Mouse (Mus musculus) hindbrain, embryonic 16.5 days (tissue): ENCODE results near the gene Relt. TPM values are rescaled to one million over a fixed set of nuclear protein-coding genes. Genes with fewer than 3 reads are reported as not detected.

Source experiments
- ATAC-seq: fragments of 200-750 bp; cut with Nextera tagmentation; 2 replicates; pipeline ENCODE4 v1.8.0; 2017; ENCODE audit warnings: moderate TSS enrichment, moderate library complexity
- H3K27ac ChIP-seq: fragments of 300-500 bp; sonication (generic); 2 replicates; pipeline ENCODE4 v1.5.1; 2014; ENCODE audit warnings: low read depth, mild to moderate bottlenecking, control low read depth, low read length, moderate library complexity
- H3K27me3 ChIP-seq: fragments of 300-500 bp; sonication (generic); replicated peaks from 2 replicates; pipeline ENCODE4 v1.6.1; 2014; ENCODE audit warnings: low read length; ENCODE audit not compliant: control insufficient read depth, insufficient read depth
- H3K36me3 ChIP-seq: fragments of 300-500 bp; sonication (generic); 2 replicates; pipeline ENCODE4 v1.6.1; 2014; ENCODE audit warnings: mild to moderate bottlenecking, low read length, moderate library complexity, mixed read lengths; ENCODE audit not compliant: control insufficient read depth, insufficient read depth
- H3K4me1 ChIP-seq: fragments of 300-500 bp; sonication (generic); 2 replicates; pipeline ENCODE4 v1.6.1; 2014; ENCODE audit warnings: low read depth, low read length; ENCODE audit not compliant: control insufficient read depth, insufficient read depth
- H3K4me2 ChIP-seq: fragments of 300-500 bp; sonication (generic); 2 replicates; pipeline ENCODE4 v1.6.1; 2014; ENCODE audit warnings: mild to moderate bottlenecking, low read length, control low read depth, moderate library complexity
- H3K4me3 ChIP-seq: fragments of 300-500 bp; sonication (generic); 2 replicates; pipeline ENCODE4 v1.5.1; 2014; ENCODE audit warnings: mild to moderate bottlenecking, low read length, control low read depth, moderate library complexity
- H3K9ac ChIP-seq: fragments of 300-500 bp; sonication (generic); 2 replicates; pipeline ENCODE4 v1.6.1; 2014; ENCODE audit warnings: low read depth, mild to moderate bottlenecking, control low read depth, low read length, moderate library complexity
- H3K9me3 ChIP-seq: fragments of 300-500 bp; sonication (generic); 2 replicates; pipeline ENCODE4 v1.6.1; 2014; ENCODE audit warnings: mild to moderate bottlenecking, low read length, moderate library complexity; ENCODE audit not compliant: control insufficient read depth
- WGBS: fragments of 180-500 bp; shearing (Covaris S2); extraction: QIAGEN DNeasy Blood & Tissue Kit; methylation state at CpG from one replicate; pipeline ENCODE4 v1.1.7; 2014; 5-methylcytosine and 5-hydroxymethylcytosine counted together
- polyA plus RNA-seq: library from polyadenylated mRNA; unstranded; fragments of >200 nt; fragmentation: Nextera tagmentation; extraction: Ambion mirVana; gene quantifications from 2 replicates; pipeline ENCODE4 v1.2.1, GENCODE M21; 2015

Relt gene
- polyA plus RNA-seq, 1 experiment from 2014 or later, result 5.1 TPM

DNA sequence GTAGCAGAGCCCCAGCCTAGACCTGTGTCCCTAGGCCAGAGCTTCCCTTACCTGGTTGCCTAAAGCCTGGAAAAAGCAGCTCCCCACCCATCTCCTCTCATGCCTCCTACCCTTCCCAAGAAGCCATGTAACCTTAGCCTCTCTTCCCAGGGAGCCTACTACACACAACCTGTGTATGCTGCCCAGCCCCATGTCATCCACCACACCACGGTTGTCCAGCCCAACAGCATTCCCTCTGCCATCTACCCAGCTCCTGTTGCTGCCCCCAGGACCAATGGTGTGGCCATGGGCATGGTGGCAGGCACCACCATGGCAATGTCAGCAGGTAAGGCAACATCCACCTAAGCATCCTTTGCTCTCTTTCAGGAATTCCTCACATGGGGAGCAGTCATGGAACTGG, 29.4 kb downstream of the Relt start:
- Histone ChIP-seq H3K4me1 (no peaks in the 10 kb centered on the region), H3K27ac (no peak overlapping the region), H3K4me2 (no peak overlapping the region), H3K27me3 (no peaks in the 10 kb centered on the region), H3K36me3 (peaks cover 25% of the 10 kb centered on the region), H3K9me3 (no peaks in the 10 kb centered on the region), H3K9ac (no peak overlapping the region), H3K4me3 (no peak overlapping the region)
- WGBS, result 78% methylated on average over 1 of the region's 1 CpGs
- ATAC-seq, result no peak

DNA sequence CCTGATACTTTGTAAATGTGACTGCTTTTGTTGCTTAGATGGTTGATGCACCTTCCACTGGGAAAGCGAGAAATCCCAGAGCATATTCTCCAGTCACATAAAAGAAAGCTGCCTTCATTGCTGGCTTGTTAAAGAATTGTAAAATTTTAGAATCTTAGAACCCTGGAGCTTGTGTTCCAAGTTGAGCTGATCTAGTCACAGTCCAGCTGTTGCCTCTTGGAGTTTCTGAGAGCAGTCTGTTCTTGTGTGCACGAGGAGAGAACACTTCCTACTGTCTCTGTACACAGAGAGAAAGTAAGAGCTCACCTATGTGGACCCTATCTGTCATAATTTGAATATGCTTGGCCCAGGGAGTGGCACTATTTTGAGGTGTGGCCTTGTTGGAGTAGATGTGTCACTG, 34.7 kb downstream of the Relt start:
- Histone ChIP-seq H3K27ac (no peak overlapping the region), H3K4me3 (no peak overlapping the region), H3K36me3 (peaks cover 6% of the 10 kb centered on the region), H3K9ac (no peak overlapping the region), H3K4me2 (no peak overlapping the region), H3K9me3 (no peaks in the 10 kb centered on the region), H3K4me1 (no peaks in the 10 kb centered on the region), H3K27me3 (no peaks in the 10 kb centered on the region)
- ATAC-seq, result no peak
- WGBS, result 96% methylated on average over 2 of the region's 2 CpGs

DNA sequence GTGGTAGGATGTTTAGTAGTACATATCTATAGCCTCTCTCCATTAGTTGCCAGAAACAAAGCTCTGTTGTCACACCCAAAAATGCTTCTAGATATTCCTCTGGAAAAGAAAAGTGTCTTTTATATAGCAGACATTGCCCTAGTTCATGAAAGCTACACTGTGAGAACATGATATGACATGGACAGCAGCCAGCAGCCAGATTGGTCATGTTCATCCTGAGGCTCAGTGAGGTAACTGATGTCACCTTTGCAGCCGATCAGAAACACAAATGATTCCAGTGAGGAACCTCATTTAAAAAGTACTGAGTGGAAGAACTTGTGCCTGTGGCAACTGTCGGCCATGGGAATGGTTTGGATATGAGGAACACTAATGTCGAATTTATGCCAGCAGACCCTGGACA, 38.6 kb downstream of the Relt start:
- H3K9me3 ChIP-seq, result no peaks in the 10 kb centered on the region
- no peaks in the 10 kb centered on the region for H3K27me3 ChIP-seq
- no peak for ATAC-seq
- no peak overlapping the region for H3K27ac ChIP-seq
- H3K9ac ChIP-seq, result no peak overlapping the region
- 93% methylated on average over 3 of the region's 3 CpGs for WGBS
- H3K4me1 ChIP-seq, result no peaks in the 10 kb centered on the region
- peaks cover 4% of the 10 kb centered on the region; the same call in 1 of the 2 replicates for H3K36me3 ChIP-seq
- no peak overlapping the region for H3K4me2 ChIP-seq
- H3K4me3 ChIP-seq, result no peak overlapping the region

DNA sequence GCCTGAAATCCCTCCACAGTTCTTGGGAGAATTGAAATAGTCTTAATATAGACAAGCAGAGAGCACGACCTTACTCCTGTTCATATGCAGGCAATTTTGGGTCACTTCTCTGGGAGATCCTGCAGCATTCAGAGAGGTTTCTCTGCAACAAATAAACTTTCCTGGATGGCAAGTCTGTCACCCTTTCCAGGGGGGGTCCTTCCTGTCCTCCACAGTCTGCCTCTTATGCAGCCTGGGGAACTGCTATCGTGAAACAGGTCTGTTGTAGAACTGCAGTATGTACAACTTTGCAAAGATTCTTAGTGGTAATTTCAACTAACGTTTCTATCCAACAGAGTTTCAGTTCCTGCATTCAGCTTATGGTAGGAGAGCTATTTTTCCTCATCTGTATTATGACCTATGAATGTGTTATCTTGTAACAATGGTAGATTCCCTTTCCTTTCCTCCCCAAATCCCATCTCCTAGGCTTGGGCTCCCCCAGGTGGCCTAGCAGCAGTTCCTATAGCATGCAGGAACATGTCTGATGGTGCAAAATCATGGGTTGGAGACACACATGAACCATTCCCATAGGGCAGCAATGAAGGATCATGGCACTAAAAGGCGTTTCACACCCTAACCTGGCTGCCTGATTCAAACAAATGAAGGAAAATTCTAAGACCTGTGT, 44.7 kb downstream of the Relt start:
- no peak for ATAC-seq
- H3K4me3 ChIP-seq, result no peak overlapping the region
- no peak overlapping the region for H3K27ac ChIP-seq
- H3K27me3 ChIP-seq, result no peaks in the 10 kb centered on the region
- H3K4me2 ChIP-seq, result no peak overlapping the region
- no peak overlapping the region for H3K9ac ChIP-seq
- H3K9me3 ChIP-seq, result no peaks in the 10 kb centered on the region
- H3K36me3 ChIP-seq, result 0 out of 2 replicates have a peak, but pooled peaks cover 2% of the 10 kb centered on the region
- peaks cover 6% of the 10 kb centered on the region for H3K4me1 ChIP-seq
- 89% methylated on average over 4 of the region's 4 CpGs for WGBS

DNA sequence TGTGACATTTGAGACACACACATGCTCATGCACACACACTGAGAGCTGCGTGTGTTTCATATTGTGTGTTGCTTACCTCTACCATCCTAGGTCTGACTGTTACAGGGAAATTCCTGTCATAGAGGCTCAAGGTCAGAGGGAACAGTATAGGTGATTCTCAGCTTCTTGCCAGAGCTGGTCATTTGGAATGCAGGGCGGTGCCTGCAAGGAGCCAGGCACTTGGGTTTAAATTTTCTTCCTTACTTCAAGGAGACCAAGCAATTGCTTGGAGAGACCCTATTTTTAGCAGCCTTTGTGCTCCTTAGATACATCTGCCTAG, 45.8 kb downstream of the Relt start:
- H3K4me3 ChIP-seq, result no peak overlapping the region
- no peaks in the 10 kb centered on the region for H3K9me3 ChIP-seq
- H3K36me3 ChIP-seq, result 0 out of 2 replicates have a peak, but pooled peaks cover 2% of the 10 kb centered on the region
- 86% methylated on average over 2 of the region's 2 CpGs for WGBS
- no peak for ATAC-seq
- peaks cover 6% of the 10 kb centered on the region for H3K4me1 ChIP-seq
- H3K27ac ChIP-seq, result no peak overlapping the region; the same call in 1 of the 2 replicates
- H3K9ac ChIP-seq, result no peak overlapping the region
- H3K4me2 ChIP-seq, result no peak overlapping the region
- no peaks in the 10 kb centered on the region for H3K27me3 ChIP-seq

DNA sequence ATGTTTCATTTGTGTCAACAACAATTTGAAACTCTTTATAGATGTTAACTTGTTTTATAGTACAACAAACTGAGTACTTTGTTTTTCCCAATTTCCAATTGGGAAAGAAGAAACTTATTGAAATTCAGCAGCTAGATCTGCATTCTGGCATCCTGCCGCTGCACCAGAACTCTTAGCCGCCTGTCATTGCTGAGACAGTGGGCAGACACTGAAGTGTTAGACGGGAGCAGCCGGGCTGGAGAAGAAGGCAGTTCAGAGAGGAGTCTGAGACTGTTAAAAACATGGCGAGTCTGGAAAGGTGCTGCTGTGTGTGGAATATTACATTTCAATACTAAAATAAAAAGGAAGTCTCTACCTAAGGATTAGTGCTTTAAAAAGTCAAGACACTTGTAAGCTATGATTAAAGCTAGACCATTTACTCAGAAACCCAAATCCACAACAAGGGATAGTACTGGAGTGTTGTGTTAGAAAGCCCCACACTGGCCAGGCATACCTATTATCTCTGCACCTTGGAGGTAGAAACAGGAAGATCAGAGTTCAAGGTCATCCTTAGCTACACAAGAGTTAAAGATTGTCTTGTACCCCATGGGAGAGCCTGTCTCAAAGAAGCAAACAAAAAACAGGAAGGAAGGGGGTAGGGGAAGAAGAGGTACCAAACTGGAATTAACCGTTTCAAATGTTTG, 46.3 kb downstream of the Relt start:
- Histone ChIP-seq H3K4me2 (no peak overlapping the region), H3K9me3 (no peaks in the 10 kb centered on the region), H3K4me1 (peaks cover 6% of the 10 kb centered on the region), H3K27me3 (no peaks in the 10 kb centered on the region), H3K36me3 (0 out of 2 replicates have a peak, but pooled peaks cover 2% of the 10 kb centered on the region), H3K27ac (no peak overlapping the region; the same call in 1 of the 2 replicates), H3K4me3 (no peak overlapping the region), H3K9ac (no peak overlapping the region)
- 50% methylated on average over 6 of the region's 6 CpGs for WGBS
- no peak for ATAC-seq

DNA sequence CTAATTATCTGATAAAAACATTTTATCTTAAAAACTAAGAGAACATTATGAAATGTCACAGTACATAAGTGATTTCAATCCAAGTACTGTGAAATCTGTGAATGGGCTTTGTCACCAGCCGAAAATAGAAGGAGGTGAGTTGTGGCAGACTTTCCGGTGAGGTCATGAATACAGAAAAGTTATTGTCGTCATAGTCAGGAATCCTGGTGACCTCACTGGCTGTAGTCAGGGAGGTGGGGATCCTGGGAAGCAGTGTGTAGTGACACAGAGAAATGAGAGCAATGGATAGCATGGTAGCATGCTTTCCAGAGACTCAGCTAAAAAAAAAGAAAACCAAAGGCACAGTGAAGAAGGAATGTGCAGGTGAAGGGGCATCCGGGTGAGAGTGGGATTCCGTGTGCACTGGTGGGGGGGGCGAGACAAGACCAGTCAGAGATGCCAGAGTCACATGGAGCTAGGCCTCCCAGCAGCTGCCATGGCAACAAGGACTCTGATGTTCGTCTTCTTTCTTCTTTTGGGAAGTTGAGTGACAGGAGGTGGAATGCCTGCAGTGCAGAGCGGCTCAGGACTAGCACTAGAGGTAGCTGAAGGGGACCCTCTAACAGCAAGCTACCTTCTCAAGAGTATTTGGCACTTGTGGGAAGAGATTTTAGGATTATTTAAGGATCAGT, 47.2 kb downstream of the Relt start:
- Histone ChIP-seq H3K9me3 (no peaks in the 10 kb centered on the region), H3K36me3 (0 out of 2 replicates have a peak, but pooled peaks cover 2% of the 10 kb centered on the region), H3K4me1 (peaks cover 6% of the 10 kb centered on the region), H3K4me3 (no peak overlapping the region), H3K4me2 (no peak overlapping the region), H3K9ac (no peak overlapping the region), H3K27me3 (no peaks in the 10 kb centered on the region), H3K27ac (no peak overlapping the region)
- 33% methylated on average over 8 of the region's 8 CpGs for WGBS
- ATAC-seq, result peak; percentile 55

DNA sequence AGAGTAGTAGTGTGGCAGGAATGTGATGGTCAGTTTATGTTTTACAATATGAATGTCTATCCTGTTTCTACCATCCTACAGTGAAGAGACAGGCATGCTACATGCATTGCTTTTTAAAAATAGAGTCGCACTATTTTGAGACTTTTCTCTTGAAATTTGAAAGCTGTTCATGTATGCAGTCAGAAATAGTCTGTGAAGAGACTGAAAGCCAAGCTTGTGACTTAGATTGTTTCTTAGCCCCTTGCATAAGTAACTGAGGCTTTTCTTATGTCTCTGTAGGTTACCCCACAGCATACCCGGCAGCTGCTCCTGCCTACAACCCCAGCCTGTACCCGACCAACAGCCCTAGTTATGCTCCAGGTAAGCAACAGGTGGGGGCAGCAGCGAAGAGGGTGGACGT, 50.6 kb downstream of the Relt start:
- no peak overlapping the region for H3K27ac ChIP-seq
- no peaks in the 10 kb centered on the region for H3K9me3 ChIP-seq
- WGBS, result 90% methylated on average over 5 of the region's 5 CpGs
- H3K36me3 ChIP-seq, result 0 out of 2 replicates have a peak, but pooled peaks cover 2% of the 10 kb centered on the region
- H3K4me3 ChIP-seq, result no peak overlapping the region
- ATAC-seq, result no peak
- H3K27me3 ChIP-seq, result no peaks in the 10 kb centered on the region
- H3K4me1 ChIP-seq, result peaks cover 6% of the 10 kb centered on the region
- H3K4me2 ChIP-seq, result no peak overlapping the region
- H3K9ac ChIP-seq, result no peak overlapping the region

DNA sequence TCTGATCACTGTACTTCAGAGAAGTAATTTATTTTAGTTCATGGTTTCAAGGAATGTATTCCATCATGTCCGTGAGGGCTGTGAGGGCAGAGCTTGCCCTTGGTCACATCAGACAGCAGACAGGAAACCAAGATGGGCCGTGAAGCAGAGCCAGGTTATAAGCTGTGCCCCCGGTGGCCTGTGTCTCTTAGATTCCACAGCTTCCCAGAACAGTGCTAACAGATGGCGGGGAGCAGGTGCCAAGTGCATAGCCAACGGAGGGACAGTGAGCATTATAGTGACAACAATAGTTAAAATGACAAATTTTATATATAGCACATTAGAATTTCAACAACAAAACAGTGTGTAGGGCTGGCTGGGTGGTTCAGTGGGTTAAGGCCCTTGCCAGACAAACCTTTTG, 51.3 kb downstream of the Relt start:
- Histone ChIP-seq H3K27ac (0 out of 2 replicates have a peak overlapping the region, but pooled peaks have one; percentile 5), H3K27me3 (no peaks in the 10 kb centered on the region), H3K36me3 (0 out of 2 replicates have a peak, but pooled peaks cover 2% of the 10 kb centered on the region), H3K9ac (no peak overlapping the region), H3K4me1 (no peaks in the 10 kb centered on the region), H3K4me3 (no peak overlapping the region), H3K4me2 (no peak overlapping the region), H3K9me3 (no peaks in the 10 kb centered on the region)
- WGBS, result 62% methylated on average over 5 of the region's 5 CpGs
- no peak for ATAC-seq
